In the genomic region with DNA sequence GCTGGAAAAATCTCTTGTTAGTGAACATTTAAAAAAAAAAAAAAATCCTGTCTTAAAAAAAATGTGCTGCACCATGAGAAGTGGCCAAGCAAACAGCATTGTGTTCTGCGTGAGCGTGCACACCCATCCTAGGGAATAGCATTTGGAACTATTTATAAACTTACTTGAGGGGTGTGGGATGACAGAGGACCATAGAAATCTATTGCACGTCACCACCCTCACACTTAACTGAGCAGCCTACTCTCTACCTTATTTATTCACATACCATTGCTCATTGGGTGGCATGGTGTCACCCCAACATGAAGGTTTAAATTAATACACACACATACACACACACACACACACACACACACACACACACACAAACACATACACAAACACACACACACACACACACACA, we compare ENCODE assay signal across 22 mouse cellular contexts.
DNase-seq lines count a peak whose midpoint lies in the region; ATAC-seq and TF ChIP-seq lines count a peak whose summit lies in the region.
"Had no signal": no experiment of that assay in that cellular context is flagged by ENCODE, and none has a peak within 500 bp of the region (broad histone marks: within the 10 kb centered on the region; RNA-seq: fewer than 3 reads in every experiment).

No protein-coding gene starts in this region.

- peak overlapping the region; percentile 86 for H3K27ac ChIP-seq in heart, embryonic 11.5 days (ENCODE audit: low read depth, low read length)
- peak overlapping the region; percentile 56 for H3K27ac ChIP-seq in left cerebral cortex, adult 2 months
- peak overlapping the region; percentile 89 for H3K27ac ChIP-seq in heart, postnatal 0 days (ENCODE audit: low read depth)
- H3K27ac ChIP-seq: forebrain, embryonic 15.5 days; hindbrain, embryonic 15.5 days; intestine, embryonic 15.5 days; neural tube, embryonic 13.5 days had no signal

- no peak overlapping the region for H3K4me3 ChIP-seq in heart, embryonic 11.5 days (ENCODE audit: low read depth, low read length)
- no peak overlapping the region for H3K4me3 ChIP-seq in left cerebral cortex, adult 2 months
- H3K4me3 ChIP-seq in heart, postnatal 0 days (ENCODE audit: low read depth, low read length) = no peak overlapping the region
- H3K4me3 ChIP-seq: forebrain, embryonic 15.5 days; hindbrain, embryonic 15.5 days; intestine, embryonic 15.5 days; limb, embryonic 15.5 days; neural tube, embryonic 13.5 days had no signal

- no peak for ATAC-seq in heart, embryonic 11.5 days (replicated peaks; ENCODE audit: insufficient number of reproducible peaks, low FRiP score, low TSS enrichment)
- ATAC-seq in heart, postnatal 0 days (ENCODE audit: insufficient read depth, low read depth) = peak; percentile 75
- ATAC-seq: forebrain, embryonic 15.5 days; Patski had no signal

- intact Hi-C loops in heart, postnatal 10 days (cut with DNase I) = no loop called here
- intact Hi-C loops in left cerebral cortex, adult 2 months (cut with DNase I) = loop anchor here (1.0 kb wide), 1 partner anchor 80 kb away; no protein-coding TSS in a partner anchor

- no peak for TF ChIP-seq CTCF in left cerebral cortex, adult 2 months (IDR thresholded peaks at IDR 0.05)
- TF ChIP-seq CTCF in heart, postnatal 0 days (IDR thresholded peaks at IDR 0.05; ENCODE audit: low read depth) = no peak

- H3K9me3 ChIP-seq in heart, embryonic 11.5 days (replicated peaks; ENCODE audit: control insufficient read depth, low read length) = no peaks in the 10 kb centered on the region
- H3K9me3 ChIP-seq in heart, postnatal 0 days (replicated peaks; ENCODE audit: control insufficient read depth, low read length) = no peaks in the 10 kb centered on the region
- H3K9me3 ChIP-seq: forebrain, embryonic 15.5 days; hindbrain, embryonic 15.5 days; intestine, embryonic 15.5 days; limb, embryonic 15.5 days; megakaryocyte, embryonic 14.5 days; neural tube, embryonic 13.5 days had no signal

- H3K9ac ChIP-seq in heart, embryonic 11.5 days (ENCODE audit: low read depth, low read length) = no peak overlapping the region
- no peak overlapping the region for H3K9ac ChIP-seq in heart, postnatal 0 days (replicated peaks; ENCODE audit: low read depth, low read length)
- H3K9ac ChIP-seq: forebrain, embryonic 15.5 days; hindbrain, embryonic 15.5 days; intestine, embryonic 15.5 days; limb, embryonic 15.5 days; neural tube, embryonic 13.5 days had no signal

- no peak for TF ChIP-seq EP300 in heart, postnatal 0 days (IDR thresholded peaks at IDR 0.05; ENCODE audit: low read depth)

- WGBS in heart, embryonic 11.5 days (ENCODE audit: insufficient replicate concordance) = 50% methylated on average over 3 of the region's 3 CpGs
- 12% methylated on average over 3 of the region's 3 CpGs for WGBS in heart, postnatal 0 days

- H3K27me3 ChIP-seq in heart, embryonic 11.5 days (ENCODE audit: control insufficient read depth, insufficient read depth, low read length) = no peaks in the 10 kb centered on the region
- no peaks in the 10 kb centered on the region for H3K27me3 ChIP-seq in heart, postnatal 0 days (ENCODE audit: control insufficient read depth, insufficient read depth, low read length)
- H3K27me3 ChIP-seq: forebrain, embryonic 15.5 days; hindbrain, embryonic 15.5 days; intestine, embryonic 15.5 days; limb, embryonic 15.5 days; megakaryocyte, embryonic 14.5 days; neural tube, embryonic 13.5 days; Patski had no signal

- DNase-seq in heart, postnatal 10 days = no peak
- no peak for DNase-seq in left cerebral cortex, adult 2 months (ENCODE audit: extremely low spot score in 1 of 2, low spot score in 2 of 2)
- DNase-seq in left cerebral cortex, adult 18-20 months (ENCODE audit: low spot score in 2 of 2) = no peak
- peak; percentile 70 for DNase-seq in brain, adult 2 months (ENCODE audit: low read depth, low spot score)
- peak; percentile 81 for DNase-seq in heart, postnatal 0 days (ENCODE audit: low spot score)
- no peak for DNase-seq in thymus, postnatal 36 days
- DNase-seq: adrenal gland, postnatal 10 days; cerebellum, adult 11-12 months; cerebellum, postnatal 14 days; embryo, embryonic 11 days; lung, postnatal 14 days; midbrain, embryonic 14.5 days; right cerebral cortex, postnatal 25 days; thymus, adult 2 months had no signal

- H3K36me3 ChIP-seq in heart, embryonic 11.5 days (ENCODE audit: control insufficient read depth, insufficient read depth, low read length) = no peaks in the 10 kb centered on the region
- no peaks in the 10 kb centered on the region for H3K36me3 ChIP-seq in heart, postnatal 0 days (replicated peaks; ENCODE audit: control insufficient read depth, insufficient read depth, low read length)
- H3K36me3 ChIP-seq: forebrain, embryonic 15.5 days; hindbrain, embryonic 15.5 days; intestine, embryonic 15.5 days; limb, embryonic 15.5 days; neural tube, embryonic 13.5 days had no signal

- peaks cover 36% of the 10 kb centered on the region for H3K4me1 ChIP-seq in heart, embryonic 11.5 days (ENCODE audit: control insufficient read depth, insufficient read depth, low read length)
- H3K4me1 ChIP-seq in heart, postnatal 0 days (ENCODE audit: control insufficient read depth, insufficient read depth) = peaks cover 53% of the 10 kb centered on the region
- H3K4me1 ChIP-seq: forebrain, embryonic 15.5 days; neural tube, embryonic 13.5 days had no signal

- no peak overlapping the region for H3K4me2 ChIP-seq in heart, embryonic 11.5 days
- no peak overlapping the region for H3K4me2 ChIP-seq in heart, postnatal 0 days (ENCODE audit: low read depth, low read length)
- H3K4me2 ChIP-seq: forebrain, embryonic 15.5 days; hindbrain, embryonic 15.5 days; intestine, embryonic 15.5 days; limb, embryonic 15.5 days; neural tube, embryonic 13.5 days had no signal

Comparison
In these comparisons a context has a peak if more than half of its experiments do, and no peak if none do; other contexts are left out.
1. DNase-seq: peak in brain, adult 2 months (single experiment) and heart, postnatal 0 days (single experiment); none in heart, postnatal 10 days (0 of 2), left cerebral cortex, adult 2 months (0 of 2), left cerebral cortex, adult 18-20 months (0 of 2) and thymus, postnatal 36 days (0 of 2).
2. Peak in every context shown above with its lines, with median percentiles within 50 percentile points of each other: H3K27ac ChIP-seq.